Mouse (Mus musculus): ENCODE measurements around the gene Mrps36. TPM values are rescaled to one million over a fixed set of nuclear protein-coding genes. Genes with fewer than 3 reads are reported as not detected.

Gene Mrps36
- polyA plus RNA-seq, 2 experiments, result 57.9 to 113 TPM

- no peaks in the 10 kb centered on the region for H3K27me3 ChIP-seq (ENCODE audit: control insufficient read depth, insufficient read depth, low read length)
- no peak overlapping the region for H3K4me2 ChIP-seq (replicated peaks; ENCODE audit: low read depth, low read length, severe bottlenecking)
- no peak for TF ChIP-seq POLR2A (IDR thresholded peaks at IDR 0.05; ENCODE audit: borderline replicate concordance, extremely low read depth, insufficient read depth, insufficient read length)
- no peak for DNase-seq (ENCODE audit: low spot score)
- ATAC-seq (ENCODE audit: low FRiP score, low read depth), result no peak
- H3K4me1 ChIP-seq (ENCODE audit: control insufficient read depth, insufficient read depth, low read length), result peaks cover 13% of the 10 kb centered on the region
- H3K4me3 ChIP-seq (replicated peaks; ENCODE audit: low read length), result no peak overlapping the region
- no peak overlapping the region for H3K9ac ChIP-seq (ENCODE audit: low read depth, low read length, severe bottlenecking)
- H3K27ac ChIP-seq (replicated peaks; ENCODE audit: low read depth, low read length), result no peak overlapping the region
- peaks cover 28% of the 10 kb centered on the region for H3K36me3 ChIP-seq (ENCODE audit: control insufficient read depth, insufficient read depth, low read length)
- 95% methylated on average over 5 of the region's 5 CpGs for WGBS
- H3K9me3 ChIP-seq (ENCODE audit: control insufficient read depth, low read length), result no peaks in the 10 kb centered on the region
Observed at GRCm38 (mm10) chr13:100728086-100728485, 16.4 kb downstream of the Mrps36 start.

- Histone ChIP-seq H3K4me1 (ENCODE audit: control insufficient read depth, insufficient read depth, low read length) (peaks cover 13% of the 10 kb centered on the region), H3K4me2 (replicated peaks; ENCODE audit: low read depth, low read length, severe bottlenecking) (no peak overlapping the region), H3K9me3 (ENCODE audit: control insufficient read depth, low read length) (no peaks in the 10 kb centered on the region), H3K9ac (ENCODE audit: low read depth, low read length, severe bottlenecking) (no peak overlapping the region), H3K27me3 (ENCODE audit: control insufficient read depth, insufficient read depth, low read length) (no peaks in the 10 kb centered on the region), H3K27ac (replicated peaks; ENCODE audit: low read depth, low read length) (no peak overlapping the region), H3K4me3 (replicated peaks; ENCODE audit: low read length) (no peak overlapping the region), H3K36me3 (ENCODE audit: control insufficient read depth, insufficient read depth, low read length) (peaks cover 49% of the 10 kb centered on the region)
- ATAC-seq (ENCODE audit: low FRiP score, low read depth) (no peak), DNase-seq (ENCODE audit: low spot score) (no peak)
- 86% methylated on average over 10 of the region's 10 CpGs for WGBS
- TF ChIP-seq POLR2A (IDR thresholded peaks at IDR 0.05; ENCODE audit: borderline replicate concordance, extremely low read depth, insufficient read depth, insufficient read length), result no peak
Observed at GRCm38 (mm10) chr13:100725194-100725593, 19.3 kb downstream of the Mrps36 start.

DNA sequence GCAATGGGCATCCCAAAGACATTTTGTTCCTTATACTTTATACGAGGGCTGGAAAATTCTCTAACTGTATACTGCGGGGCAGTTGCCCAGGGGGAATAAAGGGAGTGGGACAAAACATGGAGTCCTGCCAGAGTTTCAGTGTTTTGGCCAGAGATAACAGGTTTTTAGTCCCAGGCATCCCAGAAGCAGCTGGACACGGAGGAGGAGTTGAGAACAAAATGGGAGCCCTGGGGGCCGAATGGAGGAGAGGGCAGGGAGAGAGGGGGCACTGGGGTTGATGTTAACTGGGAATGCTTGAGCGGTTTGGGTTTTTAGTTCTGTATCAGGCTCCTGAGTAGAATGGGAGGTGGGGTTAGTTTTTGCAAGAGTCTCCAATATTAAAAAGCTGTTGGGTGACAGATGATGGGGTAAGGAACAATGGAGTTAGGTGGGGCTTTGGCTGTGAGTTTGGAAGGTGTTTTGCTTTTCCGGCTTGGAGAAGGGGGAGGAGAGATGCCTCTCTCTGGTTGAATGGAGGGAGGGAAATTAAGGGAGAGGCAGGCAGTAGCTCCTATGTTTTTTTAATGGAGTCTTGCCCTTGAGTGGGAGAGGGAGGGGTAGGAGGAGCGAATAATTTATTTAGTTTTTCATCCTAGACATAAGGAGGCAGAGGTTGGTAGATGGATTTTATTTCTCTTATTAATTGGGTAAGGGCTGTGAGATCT, 20.3 kb downstream of the Mrps36 start:
- H3K36me3 ChIP-seq (ENCODE audit: control insufficient read depth, insufficient read depth, low read length), result peaks cover 58% of the 10 kb centered on the region
- H3K9ac ChIP-seq (ENCODE audit: low read depth, low read length, severe bottlenecking), result no peak overlapping the region
- no peaks in the 10 kb centered on the region for H3K9me3 ChIP-seq (ENCODE audit: control insufficient read depth, low read length)
- no peaks in the 10 kb centered on the region for H3K27me3 ChIP-seq (ENCODE audit: control insufficient read depth, insufficient read depth, low read length)
- ATAC-seq (ENCODE audit: low FRiP score, low read depth) (no peak), DNase-seq (ENCODE audit: low spot score) (no peak)
- WGBS, result 83% methylated on average over 7 of the region's 7 CpGs
- H3K4me2 ChIP-seq (replicated peaks; ENCODE audit: low read depth, low read length, severe bottlenecking), result no peak overlapping the region
- H3K4me1 ChIP-seq (ENCODE audit: control insufficient read depth, insufficient read depth, low read length), result peaks cover 10% of the 10 kb centered on the region
- no peak for TF ChIP-seq POLR2A (IDR thresholded peaks at IDR 0.05; ENCODE audit: borderline replicate concordance, extremely low read depth, insufficient read depth, insufficient read length)
- H3K4me3 ChIP-seq (replicated peaks; ENCODE audit: low read length), result no peak overlapping the region
- no peak overlapping the region for H3K27ac ChIP-seq (replicated peaks; ENCODE audit: low read depth, low read length)

GRCm38 (mm10) chr13:100721656-100722055, 22.8 kb downstream of the Mrps36 start:
- TF ChIP-seq POLR2A (IDR thresholded peaks at IDR 0.05; ENCODE audit: borderline replicate concordance, extremely low read depth, insufficient read depth, insufficient read length), result no peak
- H3K27ac ChIP-seq (replicated peaks; ENCODE audit: low read depth, low read length), result no peak overlapping the region
- ATAC-seq (ENCODE audit: low FRiP score, low read depth) (no peak), DNase-seq (ENCODE audit: low spot score) (no peak)
- H3K4me2 ChIP-seq (replicated peaks; ENCODE audit: low read depth, low read length, severe bottlenecking), result no peak overlapping the region
- WGBS, result 88% methylated on average over 5 of the region's 5 CpGs
- no peaks in the 10 kb centered on the region for H3K27me3 ChIP-seq (ENCODE audit: control insufficient read depth, insufficient read depth, low read length)
- no peaks in the 10 kb centered on the region for H3K9me3 ChIP-seq (ENCODE audit: control insufficient read depth, low read length)
- 0 out of 2 replicates have a peak, but pooled peaks cover 3% of the 10 kb centered on the region for H3K4me1 ChIP-seq (ENCODE audit: control insufficient read depth, insufficient read depth, low read length)
- H3K9ac ChIP-seq (ENCODE audit: low read depth, low read length, severe bottlenecking), result no peak overlapping the region
- no peak overlapping the region for H3K4me3 ChIP-seq (replicated peaks; ENCODE audit: low read length)
- H3K36me3 ChIP-seq (ENCODE audit: control insufficient read depth, insufficient read depth, low read length), result peaks cover 64% of the 10 kb centered on the region

GRCm38 (mm10) chr13:100715467-100715866, 29.0 kb downstream of the Mrps36 start:
- ATAC-seq (ENCODE audit: low FRiP score, low read depth), result no peak
- no peak for TF ChIP-seq POLR2A (IDR thresholded peaks at IDR 0.05; ENCODE audit: borderline replicate concordance, extremely low read depth, insufficient read depth, insufficient read length)
- 92% methylated on average over 6 of the region's 6 CpGs for WGBS
- H3K4me3 ChIP-seq (replicated peaks; ENCODE audit: low read length), result no peak overlapping the region
- no peaks in the 10 kb centered on the region for H3K4me1 ChIP-seq (ENCODE audit: control insufficient read depth, insufficient read depth, low read length)
- H3K9ac ChIP-seq (ENCODE audit: low read depth, low read length, severe bottlenecking), result no peak overlapping the region
- no peaks in the 10 kb centered on the region for H3K9me3 ChIP-seq (ENCODE audit: control insufficient read depth, low read length)
- no peak overlapping the region for H3K4me2 ChIP-seq (replicated peaks; ENCODE audit: low read depth, low read length, severe bottlenecking)
- peaks cover 85% of the 10 kb centered on the region for H3K36me3 ChIP-seq (ENCODE audit: control insufficient read depth, insufficient read depth, low read length)
- DNase-seq (ENCODE audit: low spot score), result no peak
- no peak overlapping the region for H3K27ac ChIP-seq (replicated peaks; ENCODE audit: low read depth, low read length)
- H3K27me3 ChIP-seq (ENCODE audit: control insufficient read depth, insufficient read depth, low read length), result no peaks in the 10 kb centered on the region
